Mouse (Mus musculus): Measurements from ENCODE around the gene Mpp3. TPM values are rescaled to one million over a fixed set of nuclear protein-coding genes. Genes with fewer than 3 reads are reported as not detected.

Mpp3 gene
- polyA plus RNA-seq, 1 experiment from 2014 or later, result 0.36 TPM

- no peak for ATAC-seq (ENCODE audit: low read depth)
Measured at GRCm38 (mm10) chr11:101963473-101964291, 64.6 kb downstream of the Mpp3 start.

GRCm38 (mm10) chr11:101963043-101963442, 65.2 kb downstream of the Mpp3 start:
- H3K4me1 ChIP-seq (replicated peaks), result peaks cover 4% of the 10 kb centered on the region
- DNase-seq (no peak), ATAC-seq (ENCODE audit: low read depth) (no peak)
- WGBS (ENCODE audit: insufficient replicate concordance), result 3% methylated on average over 11 of the region's 11 CpGs
- no peaks in the 10 kb centered on the region for H3K9me3 ChIP-seq (replicated peaks)
- H3K9ac ChIP-seq, result no peak overlapping the region
- H3K27me3 ChIP-seq, result peaks cover 92% of the 10 kb centered on the region
- peak overlapping the region; percentile 62; the same call in 1 of the 2 replicates for H3K4me2 ChIP-seq
- H3K36me3 ChIP-seq, result no peaks in the 10 kb centered on the region
- no peak overlapping the region for H3K27ac ChIP-seq
- no peak overlapping the region for H3K4me3 ChIP-seq (replicated peaks)

More at GRCm38 (mm10) chr11:101963473-101964291, 64.6 kb downstream of the Mpp3 start:
- under 1% methylated on average over 78 of the region's 78 CpGs for WGBS (ENCODE audit: insufficient replicate concordance)
- DNase-seq, result no peak
- no peaks in the 10 kb centered on the region for H3K9me3 ChIP-seq (replicated peaks)
- peak overlapping the region; percentile 43 for H3K4me3 ChIP-seq (replicated peaks)
- no peaks in the 10 kb centered on the region for H3K36me3 ChIP-seq
- H3K4me2 ChIP-seq, result peak overlapping the region; percentile 62
- H3K9ac ChIP-seq, result peak overlapping the region; percentile 38
- H3K4me1 ChIP-seq (replicated peaks), result peaks cover 4% of the 10 kb centered on the region
- H3K27me3 ChIP-seq, result peaks cover 95% of the 10 kb centered on the region
- H3K27ac ChIP-seq, result no peak overlapping the region

- ATAC-seq (ENCODE audit: low read depth) (no peak), DNase-seq (no peak)
- Histone ChIP-seq H3K4me3 (replicated peaks) (no peak overlapping the region), H3K27ac (no peak overlapping the region), H3K4me2 (no peak overlapping the region), H3K9me3 (replicated peaks) (no peaks in the 10 kb centered on the region), H3K4me1 (replicated peaks) (peaks cover 14% of the 10 kb centered on the region), H3K9ac (no peak overlapping the region), H3K36me3 (no peaks in the 10 kb centered on the region), H3K27me3 (peaks cover 60% of the 10 kb centered on the region)
- 53% methylated on average over 5 of the region's 5 CpGs for WGBS (ENCODE audit: insufficient replicate concordance)
Measured at GRCm38 (mm10) chr11:101957476-101957875, 70.8 kb downstream of the Mpp3 start.

GRCm38 (mm10) chr11:101953441-101953840, 74.8 kb downstream of the Mpp3 start:
- peaks cover 21% of the 10 kb centered on the region for H3K4me1 ChIP-seq (replicated peaks)
- no peak overlapping the region for H3K4me3 ChIP-seq (replicated peaks)
- H3K9me3 ChIP-seq (replicated peaks), result no peaks in the 10 kb centered on the region
- H3K9ac ChIP-seq, result no peak overlapping the region
- DNase-seq (no peak), ATAC-seq (ENCODE audit: low read depth) (no peak)
- H3K4me2 ChIP-seq, result peak overlapping the region; percentile 33; the same call in 1 of the 2 replicates
- H3K27ac ChIP-seq, result no peak overlapping the region
- WGBS (ENCODE audit: insufficient replicate concordance), result 6% methylated on average over 4 of the region's 4 CpGs
- peaks cover 46% of the 10 kb centered on the region for H3K27me3 ChIP-seq
- H3K36me3 ChIP-seq, result no peaks in the 10 kb centered on the region

- Histone ChIP-seq H3K27ac (no peak overlapping the region; the same call in 1 of the 2 replicates), H3K9me3 (replicated peaks) (no peaks in the 10 kb centered on the region), H3K9ac (no peak overlapping the region), H3K27me3 (peaks cover 42% of the 10 kb centered on the region), H3K36me3 (no peaks in the 10 kb centered on the region), H3K4me1 (replicated peaks) (peaks cover 21% of the 10 kb centered on the region), H3K4me3 (replicated peaks) (no peak overlapping the region; the same call in 1 of the 2 replicates), H3K4me2 (peak overlapping the region; percentile 33)
- WGBS (ENCODE audit: insufficient replicate concordance), result 6% methylated on average over 24 of the region's 24 CpGs
- ATAC-seq (ENCODE audit: low read depth), result peak; percentile 65
- no peak for DNase-seq
Measured at GRCm38 (mm10) chr11:101952541-101953341, 75.5 kb downstream of the Mpp3 start.

- Histone ChIP-seq H3K4me2 (no peak overlapping the region), H3K9me3 (replicated peaks) (no peaks in the 10 kb centered on the region), H3K27me3 (peaks cover 32% of the 10 kb centered on the region), H3K9ac (no peak overlapping the region), H3K36me3 (no peaks in the 10 kb centered on the region), H3K27ac (no peak overlapping the region), H3K4me1 (replicated peaks) (peaks cover 21% of the 10 kb centered on the region), H3K4me3 (replicated peaks) (no peak overlapping the region)
- no peak for ATAC-seq (ENCODE audit: low read depth)
- 65% methylated on average over 5 of the region's 5 CpGs for WGBS (ENCODE audit: insufficient replicate concordance)
- DNase-seq, result no peak
Measured at GRCm38 (mm10) chr11:101950021-101950420, 78.2 kb downstream of the Mpp3 start.

Other genes starting within 250 kb of the Mpp3 start
- 0.40 and 0.50 TPM in 2 replicates for gene Etv4, start 243.1 kb downstream of the Mpp3 start, polyA plus RNA-seq (2015; fragmentation: Nextera tagmentation; extraction: Ambion mirVana)
- 0.59 and 0.65 TPM in 2 replicates for gene Meox1, start 134.1 kb downstream of the Mpp3 start, polyA plus RNA-seq (2015; fragmentation: Nextera tagmentation; extraction: Ambion mirVana)
- gene Sost, start 61.4 kb downstream of the Mpp3 start, polyA plus RNA-seq (2015; fragmentation: Nextera tagmentation; extraction: Ambion mirVana), result 0.06 TPM in 1 of 2 replicates, not detected in the other
- gene Cfap97d1, start 44.2 kb downstream of the Mpp3 start, polyA plus RNA-seq (2015; fragmentation: Nextera tagmentation; extraction: Ambion mirVana), result not detected in 2 replicates
- 9.8 and 11.2 TPM in 2 replicates for gene Dusp3, start 41.4 kb downstream of the Mpp3 start, polyA plus RNA-seq (2015; fragmentation: Nextera tagmentation; extraction: Ambion mirVana)
- gene Cd300lg, start 13.0 kb upstream of the Mpp3 start, polyA plus RNA-seq (2015; fragmentation: Nextera tagmentation; extraction: Ambion mirVana), result 0.51 and 0.63 TPM in 2 replicates
- gene Mpp2, start 60.1 kb upstream of the Mpp3 start, polyA plus RNA-seq (2015; fragmentation: Nextera tagmentation; extraction: Ambion mirVana), result 10.2 and 13.3 TPM in 2 replicates
- not detected in 2 replicates for gene Ppy, start 72.9 kb upstream of the Mpp3 start, polyA plus RNA-seq (2015; fragmentation: Nextera tagmentation; extraction: Ambion mirVana)
- gene Pyy, start 79.4 kb upstream of the Mpp3 start, polyA plus RNA-seq (2015; fragmentation: Nextera tagmentation; extraction: Ambion mirVana), result not detected in 2 replicates
- 8.7 and 11.2 TPM in 2 replicates for gene Nags, start 117.1 kb upstream of the Mpp3 start, polyA plus RNA-seq (2015; fragmentation: Nextera tagmentation; extraction: Ambion mirVana)
- 12.8 and 14.3 TPM in 2 replicates for gene Tmem101, start 127.9 kb upstream of the Mpp3 start, polyA plus RNA-seq (2015; fragmentation: Nextera tagmentation; extraction: Ambion mirVana)
- 92.6 and 95.3 TPM in 2 replicates for gene Lsm12, start 156.8 kb upstream of the Mpp3 start, polyA plus RNA-seq (2015; fragmentation: Nextera tagmentation; extraction: Ambion mirVana)
- gene G6pc3, start 161.2 kb upstream of the Mpp3 start, polyA plus RNA-seq (2015; fragmentation: Nextera tagmentation; extraction: Ambion mirVana), result 14.0 and 14.4 TPM in 2 replicates
- 12.8 and 12.9 TPM in 2 replicates for gene Hdac5, start 201.7 kb upstream of the Mpp3 start, polyA plus RNA-seq (2015; fragmentation: Nextera tagmentation; extraction: Ambion mirVana)
- 14.6 and 16.4 TPM in 2 replicates for gene BC030867, start 220.4 kb upstream of the Mpp3 start, polyA plus RNA-seq (2015; fragmentation: Nextera tagmentation; extraction: Ambion mirVana)
- gene Asb16, start 240.3 kb upstream of the Mpp3 start, polyA plus RNA-seq (2015; fragmentation: Nextera tagmentation; extraction: Ambion mirVana), result 0.06 and 0.08 TPM in 2 replicates